Mouse (Mus musculus) olfactory bulb, adult 2 months (tissue): ENCODE measurements around the gene Prkar1a. TPM values are rescaled to one million over a fixed set of nuclear protein-coding genes. Genes with fewer than 3 reads are reported as not detected.
A peak's percentile ranks its signal among the peaks of the same experiment; 100 is the strongest.

Experiments
- H3K27ac ChIP-seq: fragments of 200-500 bp; 2 replicates; pipeline ENCODE4 v1.5.1; 2012; ENCODE audit warnings: low read depth, low read length; ENCODE audit not compliant: insufficient read depth
- H3K4me1 ChIP-seq: fragments of 200-500 bp; 2 replicates; pipeline ENCODE4 v1.6.1; 2012; ENCODE audit warnings: low read length; ENCODE audit not compliant: control insufficient read depth, insufficient read depth
- H3K4me3 ChIP-seq: fragments of 200-500 bp; 2 replicates; pipeline ENCODE4 v1.5.1; 2012; ENCODE audit warnings: mild to moderate bottlenecking, low read depth, low read length, moderate library complexity; ENCODE audit not compliant: insufficient read depth
- CTCF ChIP-seq: fragments of 200-500 bp; IDR thresholded peaks from 2 replicates; pipeline ENCODE4 v1.5.1; 2012; ENCODE audit warnings: low read depth, mild to moderate bottlenecking, low read length, moderate library complexity; ENCODE audit not compliant: insufficient read depth
- POLR2A ChIP-seq: fragments of 200-500 bp; IDR thresholded peaks from 2 replicates; pipeline ENCODE4 v1.6.1; 2012; ENCODE audit warnings: mild to moderate bottlenecking, low read depth, low read length, moderate library complexity; ENCODE audit not compliant: insufficient read depth
- WGBS: fragments of 180-500 bp; shearing (Covaris S2); methylation state at CpG from one replicate; pipeline ENCODE4 v1.1.7; 2018; 5-methylcytosine and 5-hydroxymethylcytosine counted together
- polyA plus RNA-seq: library from polyadenylated mRNA; stranded (reverse); fragments of >200 nt; gene quantifications from 2 replicates; pipeline ENCODE4 v1.2.4, GENCODE M21; 2012; ENCODE audit warnings: low replicate concordance; ENCODE audit not compliant: missing spikeins, insufficient read depth, insufficient read length

The Prkar1a gene
- polyA plus RNA-seq, 1 experiment, result 397 TPM

DNA sequence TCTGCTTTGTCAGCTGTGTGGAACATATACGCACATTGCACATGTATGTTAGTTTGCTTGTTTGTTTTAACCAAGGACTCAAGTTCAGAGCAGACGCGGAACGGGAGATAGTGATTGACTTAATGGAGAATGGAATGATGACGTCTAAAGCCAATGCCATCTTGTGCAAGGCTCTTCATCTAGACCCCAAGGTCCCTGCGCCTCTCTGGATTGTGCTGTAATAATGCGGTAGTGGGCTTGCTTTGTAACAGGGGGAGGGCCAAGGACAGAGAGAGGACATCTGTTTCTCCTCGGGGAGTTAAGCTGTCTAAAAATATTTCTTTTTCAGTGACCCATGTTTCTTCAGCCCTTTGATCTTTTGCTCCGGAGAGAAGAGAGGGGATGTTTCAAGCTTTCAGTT lies 14.3 kb upstream of the Prkar1a start:
- no peaks in the 10 kb centered on the region for H3K4me1 ChIP-seq
- 67% methylated on average over 9 of the region's 9 CpGs for WGBS
- H3K27ac ChIP-seq, result no peak overlapping the region
- no peak for TF ChIP-seq POLR2A
- no peak for TF ChIP-seq CTCF
- H3K4me3 ChIP-seq, result no peak overlapping the region

DNA sequence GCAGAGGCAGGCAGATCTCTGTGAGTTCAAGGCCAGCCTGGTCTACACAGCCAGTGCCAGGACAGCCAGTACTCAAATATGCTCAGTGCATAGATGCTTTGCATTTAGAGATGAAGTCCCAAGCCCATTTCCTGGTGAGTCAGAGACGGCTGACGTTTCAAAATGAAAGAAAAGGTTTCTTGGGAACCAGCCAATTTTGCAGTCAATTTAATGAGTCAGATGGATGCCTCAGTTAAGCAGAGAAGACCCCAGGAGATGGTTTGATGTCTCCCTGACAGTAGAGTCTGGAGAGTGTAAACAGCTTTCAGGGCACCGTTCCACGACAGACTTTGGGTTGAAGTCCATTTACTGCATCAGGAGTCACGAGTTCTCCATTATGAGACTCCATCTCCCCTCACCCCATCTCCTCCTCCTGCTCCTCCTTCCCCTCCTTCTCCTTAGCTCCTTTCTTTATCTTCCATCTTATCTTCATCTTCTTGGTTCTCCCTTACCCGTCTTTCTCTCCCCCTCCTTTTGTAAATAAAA lies 13.3 kb upstream of the Prkar1a start:
- H3K4me1 ChIP-seq, result no peaks in the 10 kb centered on the region
- WGBS, result 64% methylated on average over 6 of the region's 6 CpGs
- no peak overlapping the region for H3K27ac ChIP-seq
- no peak overlapping the region for H3K4me3 ChIP-seq
- TF ChIP-seq POLR2A, result no peak
- no peak for TF ChIP-seq CTCF

GRCm38 (mm10) chr11:109641498-109642222 lies 7.5 kb upstream of the Prkar1a start:
- Histone ChIP-seq H3K4me3 (no peak overlapping the region), H3K4me1 (no peaks in the 10 kb centered on the region), H3K27ac (no peak overlapping the region)
- TF ChIP-seq POLR2A, result no peak
- WGBS, result 74% methylated on average over 5 of the region's 5 CpGs

GRCm38 (mm10) chr11:109648510-109648909 lies 695 bp upstream of the Prkar1a start:
- TF ChIP-seq CTCF (no peak), POLR2A (no peak)
- Histone ChIP-seq H3K4me3 (no peak overlapping the region), H3K27ac (peak overlapping the region; percentile 98), H3K4me1 (peaks cover 12% of the 10 kb centered on the region)
- 15% methylated on average over 7 of the region's 7 CpGs for WGBS

DNA sequence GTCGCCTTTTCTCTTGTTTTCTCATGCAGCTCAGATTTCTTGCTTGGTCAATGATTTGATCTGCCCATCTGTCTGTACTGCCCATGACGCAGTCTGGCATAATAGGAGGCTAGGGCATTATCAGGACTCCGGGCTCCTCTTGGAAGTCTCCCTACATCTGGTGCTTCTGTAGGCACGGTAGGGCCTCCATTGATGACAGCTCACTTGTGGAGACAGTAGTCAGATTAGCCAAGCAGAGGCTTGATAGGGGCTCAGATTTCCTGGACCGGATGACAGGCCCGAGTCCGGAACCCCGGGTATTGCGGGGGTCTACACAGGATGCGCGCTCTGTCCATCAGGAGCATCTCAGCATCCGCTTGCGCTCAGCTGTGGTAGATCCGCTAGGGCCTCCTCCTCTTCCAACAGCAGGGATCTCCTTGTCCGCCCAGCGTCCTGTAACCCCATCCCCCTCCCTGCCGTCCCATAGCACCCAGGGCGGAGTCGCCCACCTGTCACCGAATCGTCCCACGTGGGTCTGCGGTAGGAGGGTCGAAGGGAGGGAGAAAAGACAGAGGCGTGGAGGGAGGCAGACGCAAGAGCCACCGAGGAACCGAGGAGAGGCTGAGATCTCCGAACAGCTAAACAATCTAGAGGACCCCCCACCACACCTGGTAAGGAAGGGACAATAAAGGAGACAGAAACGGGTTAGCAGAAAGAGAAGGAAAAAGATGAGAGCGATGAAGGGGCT lies 933 bp downstream of the Prkar1a start:
- 1% methylated on average over 31 of the region's 31 CpGs for WGBS
- TF ChIP-seq CTCF (no peak), POLR2A (no peak; the same call in 1 of the 2 replicates)
- Histone ChIP-seq H3K4me3 (peak overlapping the region; percentile 97), H3K4me1 (peaks cover 15% of the 10 kb centered on the region), H3K27ac (peak overlapping the region; percentile 98)

DNA sequence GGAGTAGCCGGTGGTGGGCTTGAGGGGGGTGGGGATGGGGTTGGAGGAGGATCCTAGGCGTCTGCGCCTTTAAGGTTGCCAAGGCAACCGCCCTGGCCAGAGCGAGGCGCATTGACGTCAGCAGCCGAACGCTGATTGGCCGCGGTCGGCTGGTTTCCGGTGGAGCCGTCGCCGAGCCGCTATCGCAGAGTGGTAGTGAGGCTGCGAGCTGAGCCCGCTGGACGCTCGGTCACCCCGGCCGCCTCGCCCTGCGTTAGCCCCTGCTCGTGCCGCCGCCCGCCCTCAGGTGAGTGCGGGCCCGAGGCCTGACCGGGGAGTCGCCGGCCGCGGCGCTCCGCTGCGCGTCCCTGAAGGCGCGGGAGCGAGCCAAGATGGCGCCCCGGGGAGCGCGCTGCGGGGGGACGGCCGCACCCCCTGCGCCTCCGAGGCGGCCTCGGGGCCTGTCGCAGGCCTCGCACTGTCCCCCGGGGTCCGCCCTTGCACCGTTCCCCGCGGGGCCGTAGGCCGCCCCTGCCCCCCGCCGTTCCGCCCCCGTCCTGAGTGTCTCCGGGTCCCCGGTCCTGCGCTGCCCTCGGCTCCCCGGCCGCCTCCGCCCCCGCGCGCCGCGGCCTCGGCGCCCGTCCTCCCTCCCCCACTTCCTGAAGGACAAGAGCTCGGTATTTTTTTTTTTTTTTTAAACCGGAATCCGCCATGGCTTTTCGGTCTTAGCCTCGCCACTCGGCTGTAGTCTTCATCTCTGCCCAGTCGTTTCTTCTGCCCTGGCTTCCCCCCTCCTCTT lies 1.8 kb downstream of the Prkar1a start:
- under 1% methylated on average over 78 of the region's 90 CpGs for WGBS
- TF ChIP-seq POLR2A, result peak; percentile 90
- TF ChIP-seq CTCF, result no peak
- Histone ChIP-seq H3K4me1 (peaks cover 15% of the 10 kb centered on the region), H3K4me3 (peak overlapping the region; percentile 97), H3K27ac (peak overlapping the region; percentile 99)

DNA sequence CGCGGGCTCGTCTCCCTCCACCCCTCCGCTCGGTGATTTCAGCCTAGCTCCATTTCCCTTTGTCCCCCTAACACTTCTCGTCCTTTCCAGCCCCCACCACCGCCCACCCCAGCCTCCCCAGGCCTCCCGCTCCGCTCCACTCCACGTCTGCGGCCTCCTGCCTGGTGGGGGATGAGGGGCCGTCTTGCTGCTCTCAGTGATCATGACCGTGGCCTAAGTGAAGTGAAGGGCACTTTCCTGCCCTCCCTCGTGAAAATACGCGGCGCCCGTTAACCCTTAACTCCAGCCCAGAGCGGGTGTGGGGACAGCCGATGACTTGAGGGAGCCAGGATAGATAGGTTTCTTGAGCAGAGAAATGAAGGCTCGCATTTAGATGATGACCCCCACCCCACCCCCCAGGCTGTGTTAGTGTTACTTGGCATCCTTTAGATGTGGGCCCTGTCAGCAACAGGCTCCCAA lies 2.4 kb downstream of the Prkar1a start:
- no peak overlapping the region for H3K27ac ChIP-seq
- H3K4me3 ChIP-seq, result peak overlapping the region; percentile 97
- WGBS, result 2% methylated on average over 21 of the region's 21 CpGs
- H3K4me1 ChIP-seq, result peaks cover 17% of the 10 kb centered on the region
- TF ChIP-seq POLR2A (no peak; the same call in 1 of the 2 replicates), CTCF (no peak)

DNA sequence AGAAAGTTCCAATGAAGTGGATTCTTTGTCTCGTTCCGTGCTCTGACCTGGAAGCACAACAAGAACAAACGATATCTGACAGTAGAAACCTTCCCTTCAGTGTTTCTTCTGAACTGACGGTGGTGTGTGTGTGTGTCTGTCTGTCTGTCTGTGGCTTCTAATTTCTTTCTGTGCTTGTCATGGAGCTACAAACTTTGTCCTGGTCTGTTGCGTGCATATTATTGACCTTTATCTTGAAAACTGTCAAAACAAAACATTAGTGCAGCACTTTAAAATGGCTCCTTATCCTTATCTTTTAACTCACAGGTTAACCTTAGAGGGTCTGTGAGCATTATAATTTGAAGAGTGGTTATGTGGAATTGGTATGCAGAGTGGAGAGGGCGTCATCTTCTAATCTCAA lies 3.3 kb downstream of the Prkar1a start:
- TF ChIP-seq CTCF (no peak), POLR2A (no peak)
- H3K4me1 ChIP-seq, result peaks cover 17% of the 10 kb centered on the region
- WGBS, result 3% methylated on average over 6 of the region's 6 CpGs
- H3K4me3 ChIP-seq, result no peak overlapping the region
- H3K27ac ChIP-seq, result no peak overlapping the region
